Mouse (Mus musculus) forebrain, embryonic 16.5 days (tissue): Measurements from ENCODE around the gene Topbp1. TPM values are rescaled to one million over a fixed set of nuclear protein-coding genes. Genes with fewer than 3 reads are reported as not detected.

ENCODE experiments used
- ATAC-seq: fragments of 200-750 bp; cut with Nextera tagmentation; 2 replicates; pipeline ENCODE4 v1.8.0; 2017; ENCODE audit warnings: mild to moderate bottlenecking, moderate library complexity
- H3K27ac ChIP-seq: fragments of 300-500 bp; sonication (generic); 2 replicates; pipeline ENCODE4 v1.5.1; 2014; ENCODE audit warnings: low read length, control low read depth
- H3K27me3 ChIP-seq: fragments of 300-500 bp; sonication (generic); replicated peaks from 2 replicates; pipeline ENCODE4 v1.6.1; 2014; ENCODE audit warnings: low read length; ENCODE audit not compliant: control insufficient read depth, insufficient read depth
- H3K36me3 ChIP-seq: fragments of 300-500 bp; sonication (generic); 2 replicates; pipeline ENCODE4 v1.6.1; 2014; ENCODE audit not compliant: control insufficient read depth, insufficient read depth
- H3K4me1 ChIP-seq: fragments of 300-500 bp; sonication (generic); replicated peaks from 2 replicates; pipeline ENCODE4 v1.6.1; 2014; ENCODE audit warnings: low read length; ENCODE audit not compliant: control insufficient read depth, insufficient read depth
- H3K4me2 ChIP-seq: fragments of 300-500 bp; sonication (generic); 2 replicates; pipeline ENCODE4 v1.6.1; 2014; ENCODE audit warnings: mild to moderate bottlenecking, low read length, control low read depth
- H3K4me3 ChIP-seq: fragments of 300-500 bp; sonication (generic); replicated peaks from 2 replicates; pipeline ENCODE4 v1.5.1; 2014; ENCODE audit warnings: mild to moderate bottlenecking, low read length, control low read depth
- H3K9ac ChIP-seq: fragments of 300-500 bp; sonication (generic); replicated peaks from 2 replicates; pipeline ENCODE4 v1.6.1; 2014; ENCODE audit warnings: low read depth, low read length, control low read depth
- H3K9me3 ChIP-seq: fragments of 300-500 bp; sonication (generic); 2 replicates; pipeline ENCODE4 v1.6.1; 2016; ENCODE audit warnings: low read length; ENCODE audit not compliant: control insufficient read depth
- WGBS: fragments of 180-500 bp; shearing (Covaris S2); extraction: QIAGEN DNeasy Blood & Tissue Kit; methylation state at CpG from one replicate; pipeline ENCODE4 v1.1.7; 2014; 5-methylcytosine and 5-hydroxymethylcytosine counted together
- polyA plus RNA-seq: library from polyadenylated mRNA; unstranded; fragments of >200 nt; fragmentation: Nextera tagmentation; extraction: Ambion mirVana; gene quantifications from 2 replicates; pipeline ENCODE4 v1.2.1, GENCODE M21; 2015

The Topbp1 gene
- polyA plus RNA-seq, 1 experiment from 2014 or later = 33.0 TPM

- 94% methylated on average over 6 of the region's 6 CpGs for WGBS
- Histone ChIP-seq H3K9ac (no peak overlapping the region), H3K4me2 (no peak overlapping the region), H3K4me3 (no peak overlapping the region), H3K27ac (no peak overlapping the region), H3K4me1 (no peaks in the 10 kb centered on the region; the same call in 1 of the 2 replicates), H3K9me3 (no peaks in the 10 kb centered on the region), H3K36me3 (no peaks in the 10 kb centered on the region), H3K27me3 (no peaks in the 10 kb centered on the region)
- no peak for ATAC-seq
Observed at GRCm38 (mm10) chr9:103389261-103389660, 84.2 kb downstream of the Topbp1 start.

DNA sequence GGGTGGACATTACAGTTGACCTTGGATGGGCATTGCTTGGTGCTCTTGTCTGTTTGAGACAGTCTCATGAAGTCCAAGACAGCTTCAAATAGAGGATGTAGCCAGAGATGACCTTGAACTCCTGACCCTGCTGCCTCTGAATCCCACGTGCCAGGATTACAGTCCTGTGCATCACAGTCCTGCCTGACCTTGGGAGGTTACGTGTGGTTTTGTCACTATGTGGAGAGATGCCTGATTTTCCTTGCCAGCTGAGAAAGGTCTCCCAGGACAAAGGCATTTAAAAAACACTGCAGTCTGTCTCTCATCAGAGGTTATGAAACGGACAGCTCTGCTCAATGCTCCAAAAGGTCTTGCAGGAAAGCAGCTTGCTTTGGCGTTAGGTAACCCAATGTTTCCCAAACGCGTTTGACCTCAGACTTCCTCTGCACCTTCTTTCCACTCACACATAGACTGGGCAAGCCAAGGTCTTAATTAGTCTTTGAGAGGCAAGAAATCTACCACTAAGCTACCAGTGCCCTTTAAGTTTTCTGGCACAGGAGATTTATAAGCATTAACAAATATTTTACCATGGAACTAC is 86.9 kb downstream of the Topbp1 start:
- H3K9me3 ChIP-seq = no peaks in the 10 kb centered on the region
- no peak overlapping the region for H3K9ac ChIP-seq
- H3K4me1 ChIP-seq = no peaks in the 10 kb centered on the region; the same call in 1 of the 2 replicates
- H3K36me3 ChIP-seq = no peaks in the 10 kb centered on the region
- no peak for ATAC-seq
- H3K4me3 ChIP-seq = no peak overlapping the region
- 81% methylated on average over 6 of the region's 6 CpGs for WGBS
- H3K27ac ChIP-seq = no peak overlapping the region
- H3K4me2 ChIP-seq = no peak overlapping the region
- H3K27me3 ChIP-seq = no peaks in the 10 kb centered on the region

GRCm38 (mm10) chr9:103393256-103393655 is 88.2 kb downstream of the Topbp1 start:
- Histone ChIP-seq H3K4me1 (peaks cover under 1% of the 10 kb centered on the region; the same call in 1 of the 2 replicates), H3K4me2 (no peak overlapping the region), H3K9me3 (no peaks in the 10 kb centered on the region), H3K27me3 (no peaks in the 10 kb centered on the region), H3K36me3 (no peaks in the 10 kb centered on the region), H3K4me3 (no peak overlapping the region), H3K9ac (no peak overlapping the region), H3K27ac (no peak overlapping the region)
- WGBS = 91% methylated on average over 11 of the region's 11 CpGs
- no peak for ATAC-seq

DNA sequence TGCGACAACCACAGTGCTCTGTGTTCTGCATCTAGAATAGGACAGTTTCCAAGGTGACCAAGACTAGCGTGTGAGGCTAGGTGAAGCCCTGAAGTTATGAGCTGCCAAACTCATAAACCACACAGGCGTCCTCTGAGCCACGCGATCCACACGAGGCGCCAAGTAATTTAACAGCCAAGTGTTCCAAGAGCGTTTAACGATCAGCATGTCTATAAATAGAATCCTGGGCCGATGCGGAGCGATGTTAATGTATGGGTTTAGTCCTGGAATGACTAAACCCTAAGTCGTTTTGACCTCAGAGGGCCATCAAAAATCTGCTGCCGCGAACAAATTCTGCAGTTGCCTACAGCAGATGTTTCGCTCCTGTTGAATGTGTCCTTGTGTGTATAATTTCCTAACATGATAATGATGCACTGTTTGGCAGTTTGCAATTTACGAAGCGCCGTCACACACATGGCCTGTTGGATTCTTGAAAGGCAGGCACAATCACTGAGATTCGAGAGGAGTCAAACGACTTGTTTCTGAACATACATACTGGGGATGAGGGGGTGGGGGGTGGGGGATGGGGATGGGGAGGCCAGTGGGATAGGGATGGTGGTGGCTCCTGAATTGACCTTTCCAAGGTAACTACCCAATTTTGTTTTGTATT is 93.6 kb downstream of the Topbp1 start:
- ATAC-seq = peak; percentile 78
- WGBS = 39% methylated on average over 21 of the region's 21 CpGs
- H3K27ac ChIP-seq = peak overlapping the region; percentile 54

More for the DNA sequence above, 93.6 kb downstream of the Topbp1 start:
- H3K9ac ChIP-seq = no peak overlapping the region
- H3K9me3 ChIP-seq = no peaks in the 10 kb centered on the region
- no peak overlapping the region for H3K4me3 ChIP-seq
- H3K27me3 ChIP-seq = no peaks in the 10 kb centered on the region
- H3K4me1 ChIP-seq = peaks cover 10% of the 10 kb centered on the region
- peak overlapping the region; percentile 37 for H3K4me2 ChIP-seq
- H3K36me3 ChIP-seq = no peaks in the 10 kb centered on the region

Other genes starting within 250 kb of the Topbp1 start
- gene Rab6b, start 193.4 kb upstream of the Topbp1 start, polyA plus RNA-seq = 63.6 and 77.9 TPM in 2 replicates
- 52.5 and 55.9 TPM in 2 replicates for gene Srprb, start 103.1 kb upstream of the Topbp1 start, polyA plus RNA-seq
- gene Gm20425, start 74.9 kb upstream of the Topbp1 start, polyA plus RNA-seq = 2.0 TPM in 1 of 2 replicates, not detected in the other
- gene Trf, start 74.8 kb upstream of the Topbp1 start, polyA plus RNA-seq = 29.6 and 31.3 TPM in 2 replicates
- gene 1300017J02Rik, start 133 bp upstream of the Topbp1 start, polyA plus RNA-seq = 0.89 and 1.1 TPM in 2 replicates
- 82.8 and 113 TPM in 2 replicates for gene Cdv3, start 60.6 kb downstream of the Topbp1 start, polyA plus RNA-seq
- gene Bfsp2, start 175.2 kb downstream of the Topbp1 start, polyA plus RNA-seq = 0.90 and 1.1 TPM in 2 replicates